Mouse (Mus musculus) brain, embryonic 14.5 days (tissue): ENCODE results near the gene Gm21972. TPM values are rescaled to one million over a fixed set of nuclear protein-coding genes. Genes with fewer than 3 reads are reported as not detected.

Experiments
- DNase-seq: peaks from one replicate; pipeline ENCODE4 v3.0.0-alpha.2; 2011; ENCODE audit warnings: low read depth
- CTCF ChIP-seq: fragments of 200-500 bp; IDR thresholded peaks from 2 replicates; pipeline ENCODE4 v1.5.1; 2012; ENCODE audit warnings: inconsistent platforms, mild to moderate bottlenecking, moderate library complexity, borderline replicate concordance; ENCODE audit not compliant: insufficient read depth, insufficient read length; ENCODE audit errors: extremely low read depth
- POLR2A ChIP-seq: fragments of 200-500 bp; IDR thresholded peaks from 2 replicates; pipeline ENCODE4 v1.6.1; 2012; ENCODE audit warnings: mild to moderate bottlenecking, inconsistent platforms, borderline replicate concordance; ENCODE audit not compliant: poor library complexity, insufficient read depth, insufficient read length, severe bottlenecking; ENCODE audit errors: extremely low read depth
- polyA plus RNA-seq: library from polyadenylated mRNA; depleted of rRNA; stranded (reverse); fragments of >200 nt; gene quantifications from 2 replicates; pipeline ENCODE4 v1.2.3, GENCODE M21; 2012

Gene Gm21972
- polyA plus RNA-seq, 1 experiment = 1.3 TPM

DNA sequence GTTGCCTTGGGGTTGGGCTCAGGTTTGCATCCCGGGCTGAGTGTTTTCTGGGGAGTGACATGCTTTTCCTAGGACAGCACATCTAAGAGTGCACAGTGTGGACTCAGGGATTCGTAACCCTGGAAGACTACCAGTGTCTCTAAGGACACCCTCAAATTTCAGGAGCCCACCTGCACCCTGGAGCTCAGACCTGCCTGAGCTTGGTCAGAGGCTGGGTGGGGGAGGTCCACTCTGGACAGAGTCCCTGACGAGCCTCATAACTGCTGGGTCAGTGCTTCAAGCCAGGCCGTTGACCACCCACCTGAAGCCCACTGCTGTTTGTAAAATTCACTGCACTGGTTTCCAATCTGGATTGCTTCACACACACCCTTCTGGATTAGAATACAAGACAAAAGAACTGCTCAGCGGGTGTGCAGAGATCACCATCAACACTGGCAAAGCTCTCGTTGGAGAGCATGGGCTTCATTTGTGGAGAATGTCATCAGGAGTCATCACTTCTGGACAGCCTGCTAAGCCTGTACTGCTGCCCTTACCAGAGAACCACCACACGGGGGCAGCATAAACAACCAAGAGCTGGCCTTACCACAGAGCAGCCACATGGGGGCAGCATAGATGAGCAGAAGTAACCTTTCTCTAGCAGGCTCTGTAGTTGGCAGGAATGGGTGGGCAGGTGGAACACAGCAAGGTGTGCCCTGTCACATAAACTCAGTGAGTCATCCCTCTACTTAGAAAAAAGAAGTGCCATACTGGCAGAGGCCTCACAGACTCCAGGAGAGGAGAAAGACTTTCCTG, 45.2 kb downstream of the Gm21972 start:
- DNase-seq = peak; percentile 89
- TF ChIP-seq CTCF = peak; percentile 99
- TF ChIP-seq POLR2A = no peak

DNA sequence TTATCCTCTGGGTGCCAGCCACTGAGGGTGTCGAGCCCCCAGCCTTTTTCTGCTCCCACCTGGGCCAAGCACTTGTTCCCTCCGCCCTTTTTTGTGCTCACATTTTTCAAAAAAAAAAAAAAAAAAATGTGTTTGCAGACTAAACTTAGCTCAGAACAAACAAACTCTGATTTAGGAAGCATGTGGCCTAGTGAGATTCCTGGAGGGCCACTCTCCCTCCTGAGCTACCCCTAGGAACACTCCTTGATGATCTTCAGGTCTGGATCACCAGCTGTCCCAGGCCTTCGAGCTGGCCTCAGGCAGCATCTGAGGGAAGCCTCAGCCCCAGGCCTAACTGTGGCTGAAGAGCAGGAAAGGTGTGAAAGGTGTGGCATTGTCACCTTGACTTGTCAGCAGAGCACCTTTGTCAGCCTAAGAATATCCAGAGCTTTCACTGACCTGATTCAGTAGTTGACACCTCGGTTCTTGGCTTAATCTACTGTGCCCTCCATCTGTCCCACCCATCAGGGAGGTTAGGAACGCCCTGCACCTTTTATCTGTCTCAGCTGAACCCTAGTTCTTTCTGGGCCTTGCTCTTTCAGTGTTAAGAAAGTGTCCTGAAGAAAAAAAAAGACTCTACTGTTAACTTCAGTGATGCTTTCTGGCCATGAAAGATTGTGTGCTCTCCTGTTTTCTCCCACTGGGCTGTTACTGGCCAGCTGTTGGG, 48.7 kb downstream of the Gm21972 start:
- no peak for DNase-seq
- no peak for TF ChIP-seq POLR2A

DNA sequence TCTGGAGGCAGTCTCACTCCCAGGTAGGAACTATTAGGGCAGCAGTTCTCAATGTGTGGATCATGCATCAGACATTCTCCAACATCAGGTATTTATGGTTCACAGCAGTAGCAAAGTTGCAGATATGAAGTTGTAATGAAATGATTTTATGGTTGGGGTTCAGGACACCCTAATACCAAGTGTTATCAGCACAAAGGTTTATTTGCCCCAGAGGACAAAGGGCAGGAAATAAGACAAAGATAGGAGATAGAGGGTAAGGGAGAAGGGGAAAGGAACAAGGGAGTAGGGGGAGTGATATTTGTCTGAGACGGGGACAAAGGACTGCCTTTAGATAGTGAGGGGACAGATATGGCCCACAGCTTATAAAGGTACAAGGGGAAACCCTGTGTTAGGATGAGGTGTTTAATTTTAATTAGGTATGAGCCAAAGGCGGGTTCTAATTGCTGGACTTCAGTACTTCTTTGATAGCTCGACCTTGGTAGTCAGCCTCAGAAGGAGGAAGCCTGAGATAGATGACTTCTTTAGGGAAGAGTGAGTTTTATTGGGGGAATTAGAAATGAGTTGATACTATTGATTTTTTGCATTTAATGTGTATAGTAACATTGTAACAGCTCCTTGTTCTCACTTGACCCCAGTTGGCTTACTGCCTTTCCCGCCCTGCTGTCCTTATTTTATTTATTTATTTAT, 50.3 kb downstream of the Gm21972 start:
- TF ChIP-seq CTCF (no peak), POLR2A (no peak)
- DNase-seq = no peak

DNA sequence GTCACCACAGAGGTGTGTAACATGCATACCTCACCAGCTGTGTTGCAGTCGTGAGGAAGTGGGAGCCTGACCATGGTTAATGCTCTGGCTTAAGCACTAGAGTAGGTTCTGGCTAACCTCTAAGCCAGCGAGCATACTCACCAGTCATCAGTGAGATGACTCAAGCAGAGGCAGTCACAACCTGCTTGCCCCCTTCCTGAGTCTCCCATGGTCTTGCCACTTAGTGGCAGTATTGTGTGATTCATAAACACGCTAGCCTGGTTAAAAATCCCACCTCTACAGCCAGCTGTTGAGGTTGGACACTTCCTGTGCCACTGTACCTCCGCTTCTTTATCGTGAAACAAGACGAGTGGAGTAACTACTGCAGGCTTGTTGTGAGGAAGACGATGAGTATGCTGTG, 53.3 kb downstream of the Gm21972 start:
- DNase-seq = no peak
- TF ChIP-seq POLR2A = no peak
- TF ChIP-seq CTCF = no peak

- no peak for DNase-seq
- TF ChIP-seq CTCF (no peak), POLR2A (no peak)
These were observed 54.4 kb downstream of the Gm21972 start for GRCm38 (mm10) chr1:86187856-86188255.

DNA sequence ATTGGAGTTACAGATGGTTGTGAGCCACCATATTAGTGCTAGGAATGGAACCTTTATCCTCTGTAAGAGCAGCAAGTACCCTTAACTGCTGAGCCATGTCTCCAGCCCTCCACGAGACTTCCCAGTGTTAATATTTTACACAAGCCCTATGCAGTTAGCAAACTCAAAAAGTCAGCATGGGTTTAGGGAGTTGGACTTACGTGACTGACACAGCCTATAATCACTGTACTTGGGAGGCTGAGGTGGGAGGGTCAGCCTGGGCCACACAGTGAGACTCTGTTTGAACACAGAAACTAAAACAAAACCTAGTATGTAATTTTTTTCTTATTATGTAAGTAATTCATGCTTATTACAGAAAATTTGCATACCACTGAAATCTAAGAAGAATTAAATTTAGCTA, 54.8 kb downstream of the Gm21972 start:
- DNase-seq = no peak
- TF ChIP-seq CTCF (no peak), POLR2A (no peak)

DNA sequence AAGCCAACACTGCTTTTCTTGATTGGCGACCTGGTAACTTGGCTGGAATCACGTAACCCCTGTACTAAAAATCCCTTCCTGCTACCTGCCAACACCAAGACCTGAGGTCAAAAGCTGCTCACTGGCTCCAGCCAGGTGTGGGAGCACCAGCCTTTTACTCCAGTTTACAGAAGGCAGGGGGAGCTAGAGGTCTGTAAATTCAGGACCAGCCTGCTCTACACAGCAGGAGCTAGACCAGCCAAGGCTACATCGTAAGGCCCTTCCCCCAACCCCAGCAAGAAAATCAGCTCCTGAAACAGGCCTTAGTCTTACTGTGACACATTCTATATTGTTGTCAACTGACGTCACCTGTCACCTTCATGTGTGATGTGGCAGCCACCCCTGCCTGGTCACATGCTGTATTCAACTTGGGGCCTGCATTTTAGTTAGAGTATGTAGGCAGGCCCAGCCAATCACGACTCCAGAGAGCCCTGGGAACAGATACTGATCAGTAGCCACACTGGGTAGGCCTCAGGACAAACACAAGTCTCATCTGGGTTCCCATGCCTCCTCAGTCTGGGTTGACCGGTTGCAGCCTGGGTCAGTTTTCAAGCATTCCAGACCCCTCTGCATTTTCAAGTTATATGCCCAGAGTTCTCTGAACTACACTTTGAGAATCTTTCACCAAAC, 55.7 kb downstream of the Gm21972 start:
- no peak for DNase-seq
- TF ChIP-seq POLR2A = no peak
- no peak for TF ChIP-seq CTCF

DNA sequence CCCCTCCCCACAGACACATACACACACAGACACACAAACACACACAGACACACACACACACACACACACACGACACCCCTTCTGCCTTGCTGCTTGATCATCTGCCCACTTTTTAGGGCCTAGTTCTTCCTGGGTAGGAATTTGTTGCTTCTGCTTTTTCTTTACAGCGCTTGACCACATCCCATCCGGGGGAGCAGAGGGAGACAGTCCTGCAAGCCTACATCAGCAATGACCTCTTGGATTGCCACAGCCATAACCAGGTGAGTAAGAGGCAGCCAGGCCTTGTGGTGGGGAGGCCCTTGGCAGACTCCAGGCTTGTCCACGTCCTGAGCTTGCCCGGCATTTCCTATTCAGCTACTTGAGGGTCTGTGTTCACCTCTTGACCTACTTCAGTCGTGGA, 57.4 kb downstream of the Gm21972 start:
- TF ChIP-seq POLR2A = no peak
- TF ChIP-seq CTCF = no peak
- DNase-seq = no peak

- no peak for DNase-seq
- TF ChIP-seq CTCF (no peak), POLR2A (no peak)
These were observed 60.6 kb downstream of the Gm21972 start for GRCm38 (mm10) chr1:86194044-86194443.

DNA sequence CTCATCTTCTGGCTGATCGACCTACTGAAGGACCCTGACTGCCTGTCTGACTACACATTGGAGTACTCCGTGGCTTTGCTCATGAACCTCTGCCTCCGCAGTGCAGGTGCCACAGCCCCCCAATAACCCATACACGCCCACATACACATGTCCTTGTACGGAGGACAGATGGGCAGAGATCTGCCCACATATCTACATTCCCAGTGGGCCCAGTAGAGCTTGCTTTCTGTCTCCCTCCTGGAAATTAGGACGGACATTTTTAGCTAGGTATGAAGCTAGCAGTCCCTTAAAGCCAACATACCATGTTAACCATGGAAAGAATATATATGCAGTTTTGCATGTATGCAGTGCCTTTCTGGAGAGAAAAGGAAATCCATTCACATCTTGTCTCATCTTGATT, 64.8 kb downstream of the Gm21972 start:
- DNase-seq = no peak
- TF ChIP-seq POLR2A (no peak), CTCF (no peak)

DNA sequence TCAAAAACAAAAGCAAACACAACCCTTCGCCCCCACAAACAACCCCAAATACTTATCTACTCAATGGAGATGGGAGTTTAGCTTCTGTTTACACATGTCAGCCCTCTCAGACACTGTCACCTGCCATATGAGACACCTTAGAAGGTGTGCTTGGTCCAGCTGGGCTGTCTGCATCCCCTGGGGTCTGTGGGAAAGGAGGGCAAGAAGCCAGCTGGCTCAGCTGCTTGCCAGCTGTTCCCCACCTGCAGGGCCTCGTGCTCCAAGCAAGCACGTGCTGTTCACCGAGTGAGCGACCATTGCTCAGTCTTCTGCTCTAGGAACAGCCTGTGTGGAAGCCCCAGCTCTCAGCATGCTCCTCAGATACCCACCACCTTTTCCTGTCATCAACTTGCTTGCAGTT, 65.6 kb downstream of the Gm21972 start:
- TF ChIP-seq CTCF = no peak
- TF ChIP-seq POLR2A = no peak
- no peak for DNase-seq
